Mouse (Mus musculus): ENCODE results near the gene Snx29. TPM values are rescaled to one million over a fixed set of nuclear protein-coding genes. Genes with fewer than 3 reads are reported as not detected.
"Not testable (repeated sequence)": the region's sequence is repeated elsewhere in the genome, so short reads cannot be mapped to it uniquely, and the experiment has no call there.

The Snx29 gene
- polyA plus RNA-seq, 1 experiment: 3.6 TPM

DNA sequence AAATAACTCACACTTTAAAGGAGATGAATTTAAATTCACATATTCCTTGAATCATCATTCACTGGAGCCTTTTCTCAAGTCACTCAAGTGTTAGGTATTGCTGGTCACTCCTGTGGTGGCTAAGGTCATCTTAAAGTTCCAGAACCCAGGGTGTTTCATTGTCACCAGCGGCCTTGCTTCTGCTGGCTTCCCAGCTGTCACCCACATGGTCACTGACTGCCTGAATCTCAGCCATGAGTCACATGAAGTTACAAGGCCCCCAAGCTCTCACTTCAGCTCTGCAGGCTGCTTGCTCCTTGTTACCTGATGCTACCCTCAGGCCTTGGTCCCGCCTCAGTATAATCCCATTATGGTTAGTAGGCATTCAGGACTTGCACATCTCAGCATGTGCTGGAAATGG is 247.4 kb downstream of the Snx29 start:
- Histone ChIP-seq H3K27ac (replicated peaks; ENCODE audit: low read depth, low read length) (no peak overlapping the region), H3K4me3 (ENCODE audit: insufficient read depth, low read depth, low read length) (no peak overlapping the region), H3K4me1 (ENCODE audit: control insufficient read depth, insufficient read depth, insufficient read length, low read length) (no peaks in the 10 kb centered on the region)

- no peak overlapping the region for H3K27ac ChIP-seq (replicated peaks; ENCODE audit: low read depth, low read length)
- no peaks in the 10 kb centered on the region for H3K4me1 ChIP-seq (ENCODE audit: control insufficient read depth, insufficient read depth, insufficient read length, low read length)
- no peak overlapping the region for H3K4me3 ChIP-seq (ENCODE audit: insufficient read depth, low read depth, low read length)
Observed at GRCm38 (mm10) chr16:11574517-11574916, 251.8 kb downstream of the Snx29 start.

- H3K27ac ChIP-seq (replicated peaks; ENCODE audit: low read depth, low read length); H3K4me3 ChIP-seq (ENCODE audit: insufficient read depth, low read depth, low read length); H3K4me1 ChIP-seq (ENCODE audit: control insufficient read depth, insufficient read depth, insufficient read length, low read length): not testable (repeated sequence)
Observed at GRCm38 (mm10) chr16:11575733-11576132, 253.0 kb downstream of the Snx29 start.

- H3K4me1 ChIP-seq (ENCODE audit: control insufficient read depth, insufficient read depth, insufficient read length, low read length): no peaks in the 10 kb centered on the region
- H3K4me3 ChIP-seq (ENCODE audit: insufficient read depth, low read depth, low read length): no peak overlapping the region
- H3K27ac ChIP-seq (replicated peaks; ENCODE audit: low read depth, low read length): no peak overlapping the region
Observed at GRCm38 (mm10) chr16:11577541-11578255, 255.0 kb downstream of the Snx29 start.

GRCm38 (mm10) chr16:11579676-11580098 is 257.0 kb downstream of the Snx29 start:
- H3K4me3 ChIP-seq (ENCODE audit: insufficient read depth, low read depth, low read length): no peak overlapping the region
- no peaks in the 10 kb centered on the region for H3K4me1 ChIP-seq (ENCODE audit: control insufficient read depth, insufficient read depth, insufficient read length, low read length)
- H3K27ac ChIP-seq (replicated peaks; ENCODE audit: low read depth, low read length): no peak overlapping the region

DNA sequence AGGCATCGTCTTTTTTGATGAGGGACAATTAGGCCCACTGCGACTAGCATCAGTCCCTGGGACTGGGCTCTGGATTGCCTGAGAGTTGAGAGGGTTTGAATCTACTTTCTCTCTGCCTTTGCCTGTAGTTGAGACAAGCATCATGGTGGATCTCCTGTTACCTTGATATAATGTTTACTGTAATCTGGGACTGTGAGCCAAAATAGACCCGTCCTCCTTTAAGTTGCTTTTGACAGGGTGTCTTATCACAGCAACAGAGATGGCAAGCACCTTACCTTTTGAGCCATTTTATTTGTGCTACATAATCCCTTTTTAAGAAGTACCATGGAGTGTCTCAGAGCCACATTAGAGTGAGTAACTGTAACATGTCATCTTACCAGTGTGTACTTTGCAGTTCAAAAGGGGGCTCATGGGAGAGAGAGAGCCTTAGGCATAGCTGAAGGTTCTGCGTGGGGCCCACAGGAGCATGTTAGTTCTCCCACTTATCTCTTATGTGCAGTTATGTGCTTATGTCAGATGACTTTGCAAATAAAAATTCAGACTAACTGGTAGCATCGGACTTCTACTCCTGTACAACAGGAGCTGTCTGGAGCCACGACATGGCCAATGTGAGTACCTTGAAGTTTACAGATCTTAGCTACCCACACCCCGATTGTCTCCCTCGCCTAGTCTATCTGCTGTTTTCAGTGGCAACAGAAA is 261.4 kb downstream of the Snx29 start:
- H3K4me3 ChIP-seq (ENCODE audit: insufficient read depth, low read depth, low read length): no peak overlapping the region
- no peak overlapping the region for H3K27ac ChIP-seq (replicated peaks; ENCODE audit: low read depth, low read length)
- no peaks in the 10 kb centered on the region for H3K4me1 ChIP-seq (ENCODE audit: control insufficient read depth, insufficient read depth, insufficient read length, low read length)

DNA sequence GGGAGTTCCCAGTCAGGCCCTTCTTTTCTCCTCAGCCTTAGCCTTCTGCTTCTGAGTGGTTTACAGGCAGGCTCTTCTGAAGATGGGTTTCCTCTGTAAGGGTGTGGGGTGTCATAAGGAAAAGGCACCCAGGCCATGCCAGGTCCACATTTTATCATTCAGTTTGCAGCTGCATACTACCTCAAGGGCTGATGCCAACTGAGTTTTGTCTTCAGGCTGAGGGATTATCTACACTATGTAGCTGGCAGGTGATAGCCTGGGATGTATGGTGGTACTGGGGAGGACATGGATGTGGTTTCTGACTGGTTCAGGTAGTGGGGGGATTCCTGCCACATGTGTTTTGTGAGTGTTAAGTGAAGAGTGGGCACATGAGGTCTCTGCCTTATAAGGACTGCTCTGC is 266.0 kb downstream of the Snx29 start:
- Histone ChIP-seq H3K4me1 (ENCODE audit: control insufficient read depth, insufficient read depth, insufficient read length, low read length) (no peaks in the 10 kb centered on the region), H3K27ac (replicated peaks; ENCODE audit: low read depth, low read length) (no peak overlapping the region), H3K4me3 (ENCODE audit: insufficient read depth, low read depth, low read length) (no peak overlapping the region)

DNA sequence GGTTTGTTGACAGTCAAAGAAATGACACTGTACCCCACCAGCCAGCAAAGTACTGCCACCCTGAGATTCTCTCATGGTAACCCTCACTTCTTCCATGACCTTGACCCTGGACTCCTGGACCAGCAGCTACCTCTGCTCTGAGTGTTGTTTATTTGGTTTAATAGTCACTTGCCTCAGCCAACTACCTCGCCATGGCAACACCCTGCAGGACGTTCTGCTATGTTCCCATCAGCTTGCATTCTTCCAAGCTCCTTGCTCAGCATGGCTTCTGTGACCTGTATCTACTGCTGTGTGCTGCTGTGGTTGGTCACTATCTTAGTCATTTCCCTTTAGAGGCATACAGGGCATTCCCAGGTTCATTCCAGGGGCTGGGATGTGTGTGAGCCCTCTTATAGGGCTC is 266.6 kb downstream of the Snx29 start:
- no peak overlapping the region for H3K27ac ChIP-seq (replicated peaks; ENCODE audit: low read depth, low read length)
- H3K4me3 ChIP-seq (ENCODE audit: insufficient read depth, low read depth, low read length): no peak overlapping the region
- H3K4me1 ChIP-seq (ENCODE audit: control insufficient read depth, insufficient read depth, insufficient read length, low read length): no peaks in the 10 kb centered on the region

GRCm38 (mm10) chr16:11589782-11590695 is 267.3 kb downstream of the Snx29 start:
- Histone ChIP-seq H3K27ac (replicated peaks; ENCODE audit: low read depth, low read length) (no peak overlapping the region), H3K4me1 (ENCODE audit: control insufficient read depth, insufficient read depth, insufficient read length, low read length) (no peaks in the 10 kb centered on the region), H3K4me3 (ENCODE audit: insufficient read depth, low read depth, low read length) (no peak overlapping the region)

DNA sequence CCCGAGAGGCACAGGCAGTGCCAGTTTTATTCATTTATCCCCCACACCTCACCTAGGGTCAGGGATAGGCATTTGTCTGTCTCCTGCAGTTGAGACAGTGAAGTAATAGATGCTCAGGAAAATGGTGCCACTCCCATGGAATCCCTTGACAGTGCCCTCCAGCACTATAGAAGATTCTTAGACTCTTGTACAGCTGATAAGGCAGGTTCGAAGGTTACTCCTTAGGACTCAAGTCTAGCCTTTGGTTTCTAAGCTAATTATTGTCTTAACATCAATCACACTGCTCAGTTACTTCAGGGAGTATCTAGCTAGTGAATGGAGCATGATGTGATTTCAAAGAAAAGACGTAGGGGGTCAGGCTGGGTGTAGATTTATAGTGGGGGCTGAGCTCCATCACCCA is 273.9 kb downstream of the Snx29 start:
- no peaks in the 10 kb centered on the region for H3K4me1 ChIP-seq (ENCODE audit: control insufficient read depth, insufficient read depth, insufficient read length, low read length)
- no peak overlapping the region for H3K27ac ChIP-seq (replicated peaks; ENCODE audit: low read depth, low read length)
- H3K4me3 ChIP-seq (ENCODE audit: insufficient read depth, low read depth, low read length): no peak overlapping the region

- H3K4me3 ChIP-seq (ENCODE audit: insufficient read depth, low read depth, low read length): no peak overlapping the region
- peaks cover 3% of the 10 kb centered on the region; the same call in 1 of the 2 replicates for H3K4me1 ChIP-seq (ENCODE audit: control insufficient read depth, insufficient read depth, insufficient read length, low read length)
- H3K27ac ChIP-seq (replicated peaks; ENCODE audit: low read depth, low read length): no peak overlapping the region
Observed at GRCm38 (mm10) chr16:11597769-11598168, 275.1 kb downstream of the Snx29 start.

GRCm38 (mm10) chr16:11599523-11599922 is 276.8 kb downstream of the Snx29 start:
- H3K4me1 ChIP-seq (ENCODE audit: control insufficient read depth, insufficient read depth, insufficient read length, low read length): peaks cover 9% of the 10 kb centered on the region; the same call in 1 of the 2 replicates
- H3K27ac ChIP-seq (replicated peaks; ENCODE audit: low read depth, low read length): no peak overlapping the region
- H3K4me3 ChIP-seq (ENCODE audit: insufficient read depth, low read depth, low read length): no peak overlapping the region

GRCm38 (mm10) chr16:11601336-11602082 is 278.8 kb downstream of the Snx29 start:
- no peak overlapping the region for H3K4me3 ChIP-seq (ENCODE audit: insufficient read depth, low read depth, low read length)
- H3K4me1 ChIP-seq (ENCODE audit: control insufficient read depth, insufficient read depth, insufficient read length, low read length): peaks cover 13% of the 10 kb centered on the region; the same call in 1 of the 2 replicates
- no peak overlapping the region for H3K27ac ChIP-seq (replicated peaks; ENCODE audit: low read depth, low read length)

GRCm38 (mm10) chr16:11603667-11604422 is 281.1 kb downstream of the Snx29 start:
- Histone ChIP-seq H3K4me3 (ENCODE audit: insufficient read depth, low read depth, low read length) (no peak overlapping the region), H3K4me1 (ENCODE audit: control insufficient read depth, insufficient read depth, insufficient read length, low read length) (peaks cover 13% of the 10 kb centered on the region; the same call in 1 of the 2 replicates), H3K27ac (replicated peaks; ENCODE audit: low read depth, low read length) (no peak overlapping the region)
